Mouse (Mus musculus) small intestine, adult 2 months (tissue): ENCODE results near the gene Gnpat. TPM values are rescaled to one million over a fixed set of nuclear protein-coding genes. Genes with fewer than 3 reads are reported as not detected.
A peak's percentile ranks its signal among the peaks of the same experiment; 100 is the strongest.

Source experiments
- H3K27ac ChIP-seq: fragments of 200-500 bp; 2 replicates; pipeline ENCODE4 v1.5.1; 2012; ENCODE audit warnings: low read depth, low read length, control low read depth, inconsistent platforms; ENCODE audit not compliant: insufficient read depth
- H3K27me3 ChIP-seq: fragments of 200-500 bp; 2 replicates; pipeline ENCODE4 v1.6.1; 2012; ENCODE audit warnings: mild to moderate bottlenecking, moderate library complexity, low read length, inconsistent platforms; ENCODE audit not compliant: control insufficient read depth, insufficient read depth
- H3K36me3 ChIP-seq: fragments of 200-500 bp; 2 replicates; pipeline ENCODE4 v1.6.1; 2012; ENCODE audit warnings: mild to moderate bottlenecking, low read length, control low read depth, inconsistent platforms; ENCODE audit not compliant: control insufficient read depth, insufficient read depth
- H3K4me1 ChIP-seq: fragments of 200-500 bp; 2 replicates; pipeline ENCODE4 v1.6.1; 2012; ENCODE audit warnings: low read length, inconsistent platforms, mixed read lengths; ENCODE audit not compliant: control insufficient read depth, insufficient read depth, insufficient read length
- H3K4me3 ChIP-seq: fragments of 200-500 bp; 2 replicates; pipeline ENCODE4 v1.5.1; 2012; ENCODE audit warnings: low read depth, mild to moderate bottlenecking, control low read depth, inconsistent platforms, low read length, moderate library complexity
- CTCF ChIP-seq: fragments of 200-500 bp; IDR thresholded peaks from 2 replicates; pipeline ENCODE4 v1.5.1; 2012; ENCODE audit warnings: low read depth, mild to moderate bottlenecking, control low read depth, inconsistent platforms, low read length, moderate library complexity, mixed read lengths; ENCODE audit not compliant: insufficient replicate concordance, insufficient read length; ENCODE audit errors: extremely low read depth
- POLR2A ChIP-seq: fragments of 200-500 bp; IDR thresholded peaks from 2 replicates; pipeline ENCODE4 v1.6.1; 2012; ENCODE audit warnings: low read depth, mild to moderate bottlenecking, control low read depth, inconsistent platforms, low read length, moderate library complexity
- WGBS: fragments of 180-500 bp; shearing (Covaris S2); methylation state at CpG from one replicate; pipeline ENCODE4 v1.1.7; 2018; 5-methylcytosine and 5-hydroxymethylcytosine counted together
- polyA plus RNA-seq: library from polyadenylated mRNA; depleted of rRNA; stranded (reverse); fragments of >200 nt; gene quantifications from 2 replicates; pipeline ENCODE4 v1.2.3, GENCODE M21; 2012

The Gnpat gene
- polyA plus RNA-seq, 1 experiment, result 17.6 TPM

DNA sequence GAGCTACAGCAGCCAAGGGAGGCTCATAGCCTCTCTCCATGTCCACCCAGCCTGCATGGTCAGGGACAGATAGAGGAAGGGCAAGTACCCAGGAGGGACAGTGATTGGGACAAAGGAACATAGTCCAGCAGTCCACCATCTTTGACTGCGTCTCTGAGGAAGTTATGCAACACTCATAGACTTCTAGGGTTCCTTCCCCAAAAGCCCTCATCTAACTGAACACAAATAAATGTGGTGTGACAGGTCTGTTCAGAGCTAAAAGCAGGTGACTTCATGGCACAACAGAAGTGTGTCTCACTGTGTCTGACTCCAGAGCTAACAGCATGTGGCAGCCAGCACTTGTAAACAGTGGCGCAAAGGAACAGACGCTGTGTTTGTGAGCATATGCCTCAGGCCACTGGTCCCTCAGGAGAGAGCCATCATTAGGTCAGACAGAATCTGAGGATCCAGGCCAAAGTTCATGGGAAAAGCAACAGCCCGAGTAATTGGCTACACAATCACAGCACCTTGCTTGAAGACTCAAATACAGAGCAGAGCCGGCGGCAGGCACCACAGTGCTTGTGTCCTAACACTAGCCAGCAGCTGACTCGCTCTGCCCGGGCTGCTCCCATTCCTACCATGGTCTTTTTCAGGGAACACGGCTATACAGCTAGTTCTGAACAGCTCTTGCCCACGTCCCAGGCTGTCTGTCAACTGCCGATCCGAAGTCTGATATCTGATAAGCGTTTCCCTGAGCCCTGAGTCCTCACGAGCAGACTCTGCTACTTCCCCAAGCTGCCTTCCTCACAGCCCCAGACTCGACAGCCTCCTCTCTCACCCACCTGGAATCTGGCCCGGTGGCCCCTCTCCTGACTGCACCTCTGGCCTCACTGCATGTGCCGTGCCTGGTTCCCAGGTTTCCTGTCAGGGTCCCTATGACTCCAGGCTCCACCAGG is 49.4 kb downstream of the Gnpat start:
- peaks cover 35% of the 10 kb centered on the region for H3K36me3 ChIP-seq
- no peaks in the 10 kb centered on the region for H3K4me1 ChIP-seq
- no peak for TF ChIP-seq CTCF
- TF ChIP-seq POLR2A, result no peak
- WGBS, result 75% methylated on average over 17 of the region's 17 CpGs
- no peak overlapping the region for H3K27ac ChIP-seq
- no peak overlapping the region for H3K4me3 ChIP-seq
- H3K27me3 ChIP-seq, result no peaks in the 10 kb centered on the region

DNA sequence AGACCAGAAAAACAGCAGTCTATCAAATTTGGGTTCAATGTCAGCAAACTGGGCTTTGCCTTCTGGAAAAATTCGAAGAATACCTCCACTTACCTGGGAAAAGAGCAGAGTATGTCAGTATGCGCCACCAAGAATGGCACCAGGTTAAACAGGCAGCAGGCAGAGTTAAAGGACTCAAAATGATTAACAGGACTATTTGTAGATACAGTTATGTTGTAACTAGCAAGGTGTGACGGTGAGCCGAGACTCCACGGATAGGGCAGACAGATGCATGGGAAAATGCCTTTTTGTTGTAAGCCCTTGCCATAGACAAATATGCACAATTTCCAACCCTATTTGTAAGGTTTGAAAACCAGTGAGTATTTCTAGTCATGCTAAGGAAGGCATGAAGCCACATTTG is 51.2 kb downstream of the Gnpat start:
- Histone ChIP-seq H3K4me1 (no peaks in the 10 kb centered on the region), H3K36me3 (peaks cover 26% of the 10 kb centered on the region), H3K4me3 (no peak overlapping the region), H3K27me3 (no peaks in the 10 kb centered on the region), H3K27ac (no peak overlapping the region)
- TF ChIP-seq POLR2A, result no peak
- no peak for TF ChIP-seq CTCF
- 98% methylated on average over 5 of the region's 5 CpGs for WGBS

DNA sequence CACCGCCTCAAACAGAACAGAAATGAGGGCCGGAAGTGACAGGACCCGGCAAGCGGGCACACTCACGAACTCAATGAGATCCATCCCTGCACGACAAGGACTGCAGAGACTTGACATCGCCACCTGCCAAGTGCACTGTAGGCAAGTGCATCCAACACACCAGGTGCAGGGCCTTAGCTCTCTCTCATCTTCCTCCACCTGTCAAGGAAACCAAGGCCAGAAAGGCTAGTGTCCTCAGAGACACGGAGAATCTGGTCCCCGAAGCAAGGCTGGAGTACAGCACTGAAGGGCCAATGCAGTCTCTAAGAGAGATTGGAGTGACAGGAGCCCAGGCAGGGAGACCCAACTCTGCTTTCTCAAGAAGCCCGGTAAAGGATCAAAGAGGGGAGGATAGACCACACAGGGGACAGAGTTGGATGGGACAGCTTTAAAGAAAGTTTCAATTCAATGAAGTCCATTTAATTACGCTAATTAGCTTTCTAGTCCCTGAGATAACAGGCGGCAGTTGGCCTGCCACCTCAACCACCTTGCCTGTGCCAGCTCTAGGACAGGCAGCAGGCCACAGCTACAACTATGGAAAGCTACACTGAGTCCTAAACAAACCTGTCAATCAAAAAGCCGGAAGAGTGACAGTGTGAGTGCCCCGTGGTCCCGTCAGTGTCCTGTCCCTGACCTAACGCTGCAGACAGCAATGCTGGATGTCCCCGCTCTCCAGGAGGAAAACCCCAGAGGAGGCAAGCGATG is 55.1 kb downstream of the Gnpat start:
- peaks cover 11% of the 10 kb centered on the region for H3K36me3 ChIP-seq
- no peaks in the 10 kb centered on the region for H3K27me3 ChIP-seq
- no peak overlapping the region for H3K4me3 ChIP-seq
- WGBS, result 86% methylated on average over 18 of the region's 18 CpGs
- no peak for TF ChIP-seq POLR2A
- TF ChIP-seq CTCF, result no peak
- peaks cover 14% of the 10 kb centered on the region for H3K4me1 ChIP-seq
- H3K27ac ChIP-seq, result no peak overlapping the region

DNA sequence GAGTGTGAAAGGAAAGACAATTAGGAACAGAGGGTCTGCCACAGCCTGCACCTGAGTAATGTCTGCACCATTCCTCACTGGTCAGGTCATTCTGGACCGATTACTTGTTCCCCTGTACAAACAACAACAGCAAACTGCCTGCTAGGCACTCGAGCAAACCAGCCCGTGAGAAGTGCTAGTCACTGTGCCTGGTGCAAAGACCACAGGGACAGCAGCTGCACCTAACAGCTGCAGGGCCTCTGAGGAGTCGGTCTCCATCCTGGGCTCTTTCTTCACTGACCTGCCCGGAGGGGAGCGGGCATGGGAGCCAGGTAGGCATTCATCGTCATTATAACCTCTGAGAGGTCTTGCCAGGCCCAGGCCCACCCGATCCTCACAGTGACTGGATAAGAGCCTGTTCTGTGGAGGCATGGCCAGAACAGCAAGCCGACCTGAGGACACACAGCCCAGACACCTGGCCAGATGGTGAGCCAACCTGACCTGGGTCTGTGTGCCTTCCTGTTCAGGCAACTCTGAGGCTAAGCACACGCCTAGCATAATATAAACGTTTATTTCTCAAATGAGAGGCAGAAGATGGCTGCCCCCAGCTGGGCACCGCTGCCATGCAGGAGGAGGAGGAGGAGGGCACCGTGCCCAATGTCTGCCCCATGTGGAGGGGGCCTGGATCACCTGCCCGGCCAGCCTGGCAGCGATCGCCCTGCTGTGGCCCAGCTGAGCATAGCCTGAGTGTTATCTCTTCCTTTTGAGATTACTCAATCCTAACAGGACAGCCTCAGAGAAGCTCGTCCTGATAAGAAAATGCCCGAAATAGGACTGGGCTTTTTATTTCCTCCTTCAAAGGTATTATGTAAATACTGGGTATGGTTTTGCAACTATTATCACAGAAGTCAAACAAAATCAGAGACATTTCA is 58.8 kb downstream of the Gnpat start:
- TF ChIP-seq CTCF (no peak), POLR2A (no peak)
- Histone ChIP-seq H3K27ac (peak overlapping the region; percentile 35; the same call in 1 of the 2 replicates), H3K4me3 (peak overlapping the region; percentile 35), H3K4me1 (peaks cover 38% of the 10 kb centered on the region), H3K36me3 (no peaks in the 10 kb centered on the region), H3K27me3 (no peaks in the 10 kb centered on the region)
- WGBS, result 20% methylated on average over 18 of the region's 18 CpGs

DNA sequence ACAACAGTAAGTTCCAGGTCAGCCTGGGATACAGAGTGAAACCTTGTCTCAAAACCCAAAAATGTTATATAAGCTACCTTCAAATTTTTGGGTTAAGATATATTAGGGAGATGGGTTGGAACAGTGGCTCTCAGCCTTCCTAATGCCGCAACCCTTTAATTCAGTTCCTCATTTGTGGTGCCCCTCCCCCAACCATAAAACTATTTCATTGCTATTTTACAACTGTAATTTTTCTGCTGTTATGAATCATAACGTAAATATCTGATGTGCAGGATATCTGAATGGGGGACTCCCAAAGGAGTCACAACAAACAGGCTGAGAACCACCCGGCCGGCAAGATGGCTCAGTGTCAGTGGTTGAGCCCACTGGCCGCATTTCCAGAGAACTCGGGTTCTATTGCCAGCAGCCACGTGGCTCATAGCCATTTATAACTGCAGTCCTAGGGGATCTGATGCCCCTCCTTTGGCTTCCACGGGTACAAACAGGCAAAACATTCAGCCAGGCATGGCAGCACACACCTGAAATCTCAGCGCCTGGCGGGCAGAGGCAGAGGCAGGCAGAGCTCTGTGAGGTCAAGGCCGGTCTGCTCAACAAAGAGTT is 59.8 kb downstream of the Gnpat start:
- no peak overlapping the region for H3K4me3 ChIP-seq
- peak overlapping the region; percentile 69 for H3K27ac ChIP-seq
- H3K27me3 ChIP-seq, result no peaks in the 10 kb centered on the region
- TF ChIP-seq POLR2A, result no peak
- TF ChIP-seq CTCF, result no peak
- H3K36me3 ChIP-seq, result no peaks in the 10 kb centered on the region
- H3K4me1 ChIP-seq, result peaks cover 41% of the 10 kb centered on the region
- 22% methylated on average over 11 of the region's 11 CpGs for WGBS

DNA sequence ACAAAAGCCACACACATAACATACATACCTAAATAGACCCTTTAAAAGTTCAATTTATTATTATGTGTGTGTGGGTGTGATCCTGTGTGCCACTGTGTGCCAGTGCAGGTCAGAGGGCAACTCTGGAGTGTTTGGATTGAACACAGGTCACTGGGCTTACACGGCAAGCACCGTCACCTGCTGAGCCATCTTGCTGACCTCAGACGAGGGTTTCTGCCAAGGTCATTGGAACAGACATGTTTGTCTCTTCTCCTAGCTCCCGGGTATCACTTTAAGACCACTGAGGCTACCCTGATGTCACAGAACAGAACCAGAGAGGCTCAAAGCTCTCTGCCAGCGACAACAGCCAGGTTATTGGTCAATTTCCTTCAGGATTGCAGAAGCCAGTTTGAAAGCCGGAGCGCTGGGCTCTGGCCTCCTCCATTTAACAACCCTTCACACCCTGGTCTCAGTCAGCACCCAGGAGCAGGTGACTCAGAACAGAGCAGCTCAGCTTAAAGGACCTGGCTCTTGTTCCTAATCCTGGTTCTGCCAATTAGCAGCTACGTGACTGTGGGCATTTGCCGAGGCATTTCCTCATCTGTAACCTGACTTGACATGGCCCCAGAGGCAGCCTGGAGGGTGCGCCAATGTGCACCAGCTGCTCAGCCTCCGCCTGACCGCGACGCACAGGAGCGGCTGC is 61.3 kb downstream of the Gnpat start:
- 73% methylated on average over 15 of the region's 15 CpGs for WGBS

More for the DNA sequence above, 61.3 kb downstream of the Gnpat start:
- no peaks in the 10 kb centered on the region for H3K36me3 ChIP-seq
- no peaks in the 10 kb centered on the region for H3K27me3 ChIP-seq
- no peak for TF ChIP-seq POLR2A
- TF ChIP-seq CTCF, result no peak
- peaks cover 41% of the 10 kb centered on the region for H3K4me1 ChIP-seq
- H3K4me3 ChIP-seq, result no peak overlapping the region
- H3K27ac ChIP-seq, result no peak overlapping the region; the same call in 1 of the 2 replicates
